Mouse (Mus musculus) spleen, adult 2 months (tissue): ENCODE results near the gene Sgcd.

Source experiments
- CTCF ChIP-seq: fragments of 200-500 bp; IDR thresholded peaks from 2 replicates; pipeline ENCODE4 v1.5.1; 2011; ENCODE audit warnings: mild to moderate bottlenecking, inconsistent platforms; ENCODE audit not compliant: insufficient read depth, insufficient read length, insufficient replicate concordance; ENCODE audit errors: extremely low read depth
- POLR2A ChIP-seq: fragments of 200-500 bp; IDR thresholded peaks from 2 replicates; pipeline ENCODE4 v1.6.1; 2011; ENCODE audit warnings: low read depth, low read length, inconsistent platforms

DNA sequence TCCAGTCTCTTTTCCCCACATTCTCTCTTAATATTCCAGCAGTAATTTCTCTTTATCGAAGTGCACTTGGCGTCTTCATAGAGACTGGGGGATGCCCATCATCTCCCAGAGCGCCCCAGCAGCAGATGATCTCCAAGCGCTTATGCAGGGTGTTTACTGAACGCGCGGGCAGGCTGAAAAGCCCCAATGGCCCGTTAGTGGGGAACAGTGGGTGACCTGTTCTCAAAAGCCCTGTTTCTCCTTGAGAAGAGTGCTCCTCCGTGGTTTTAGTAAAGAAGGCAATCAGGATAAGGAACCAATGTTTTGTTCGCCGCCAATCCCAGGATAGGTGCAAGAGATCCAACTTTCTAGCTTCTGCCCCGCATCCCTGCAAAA is 889 bp downstream of the Sgcd start:
- TF ChIP-seq CTCF: no peak
- no peak for TF ChIP-seq POLR2A
